Mouse (Mus musculus): ENCODE measurements at regions not wholly inside any gene's neighbourhood (a gene's known extent, or its start where the extent isn't known, plus 50 kb on each side); places are given as distances from the start of the nearest gene placed in this dataset.
A peak's percentile ranks its signal among the peaks of the same experiment; 100 is the strongest.

DNA sequence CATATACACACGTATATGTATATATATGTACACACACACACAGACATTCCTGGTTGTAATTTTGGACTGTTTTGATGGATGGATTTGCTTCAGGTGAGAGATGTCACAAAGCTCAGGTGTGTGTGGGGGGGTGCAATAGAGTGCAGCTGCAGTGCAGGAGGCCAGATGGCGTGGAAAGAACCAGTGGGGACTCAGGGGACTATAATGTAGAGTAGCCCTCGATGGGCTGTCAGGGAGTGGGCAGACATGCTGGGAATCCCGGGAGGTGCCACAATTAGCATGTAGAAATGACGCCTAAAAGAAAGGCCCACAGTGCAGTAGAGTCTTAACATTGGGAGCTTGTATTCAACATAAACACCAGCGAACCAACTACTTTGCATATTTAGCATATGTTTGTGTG, 763.5 kb upstream of the Car8 start:
- DNase-seq: no peak

GRCm38 (mm10) chr4:8998606-8999005, 759.8 kb upstream of the Car8 start:
- DNase-seq: no peak

DNA sequence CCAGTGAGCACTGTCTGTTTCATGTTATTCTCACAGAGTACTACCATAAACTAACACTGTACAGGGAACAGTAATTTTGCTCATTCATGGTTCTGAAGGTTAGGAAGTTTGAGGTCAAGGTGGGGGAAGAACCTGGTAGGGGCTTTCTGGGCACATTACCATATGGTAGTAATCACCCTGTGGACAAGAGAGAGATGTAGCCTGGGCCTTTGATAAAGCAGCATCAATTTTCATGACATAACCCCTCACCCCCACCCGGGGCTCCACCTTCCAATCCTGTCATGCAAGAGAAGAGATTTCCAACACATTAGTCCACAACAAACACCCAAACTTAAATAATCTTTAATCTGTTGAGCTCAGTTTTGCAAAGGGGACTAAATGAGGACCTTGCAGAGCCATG, 753.3 kb upstream of the Car8 start:
- no peak for DNase-seq

GRCm38 (mm10) chr4:8990551-8990950, 751.7 kb upstream of the Car8 start:
- DNase-seq: no peak

DNA sequence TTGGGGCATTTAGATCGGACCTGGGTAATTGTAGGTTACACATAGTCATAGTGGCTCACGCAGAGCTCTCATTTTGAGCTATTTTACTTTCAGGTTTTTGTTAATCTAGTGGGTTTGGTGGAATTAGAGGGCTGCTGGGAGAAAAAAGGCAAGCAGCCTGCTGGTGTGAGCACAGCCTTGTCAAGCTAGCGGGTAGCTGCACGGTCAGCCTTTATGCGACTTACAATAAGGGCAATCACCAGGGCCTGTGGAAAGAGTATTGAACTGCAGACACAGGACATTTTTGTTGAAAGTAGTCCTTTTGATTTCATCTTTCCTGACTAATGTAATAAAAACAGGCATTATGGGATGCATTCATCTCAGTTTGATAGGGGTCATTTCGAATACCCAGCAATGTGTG, 750.8 kb upstream of the Car8 start:
- no peak for DNase-seq

DNA sequence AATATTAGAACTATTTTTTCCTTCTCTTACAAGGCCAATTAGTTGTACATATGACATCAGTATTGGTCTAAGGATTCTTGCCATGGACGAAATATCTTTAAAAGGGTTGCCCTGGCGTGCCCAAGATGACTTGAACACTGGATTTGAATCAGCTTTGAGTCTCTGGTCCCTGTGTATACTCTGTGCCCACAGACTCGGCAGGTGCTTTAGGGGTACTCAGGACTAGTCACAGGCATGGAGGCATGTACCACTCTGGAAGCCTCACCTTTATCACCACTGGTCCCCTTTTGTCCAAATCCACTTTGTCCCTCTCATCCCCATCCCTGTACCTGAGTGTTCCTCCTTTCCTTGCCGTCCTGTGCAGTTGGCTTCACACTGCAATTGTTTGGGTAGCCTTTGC, 750.3 kb upstream of the Car8 start:
- no peak for DNase-seq

DNA sequence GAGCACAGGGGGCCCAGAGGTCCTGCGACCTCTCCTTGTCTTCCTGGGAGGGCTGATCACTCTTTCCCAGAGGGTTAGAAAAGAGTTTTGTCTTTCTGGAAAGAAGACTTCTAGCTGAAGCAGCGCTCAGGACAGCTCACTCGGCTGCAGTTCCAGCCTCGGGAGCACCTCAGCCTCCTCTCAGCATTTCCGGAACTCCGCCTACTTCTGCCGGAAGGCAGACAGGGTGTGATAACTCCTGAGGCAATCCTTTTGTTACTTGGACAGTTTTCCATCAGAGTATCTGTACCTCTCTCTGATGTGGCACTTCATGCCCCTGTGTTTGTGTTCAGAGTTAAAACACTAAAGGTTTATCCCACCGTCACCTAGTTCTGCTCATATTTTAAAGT, 749.5 kb upstream of the Car8 start:
- DNase-seq: no peak

GRCm38 (mm10) chr4:8987544-8988344, 748.9 kb upstream of the Car8 start:
- no peak for DNase-seq

- DNase-seq: no peak
Observed at GRCm38 (mm10) chr4:8986394-8987091, 747.7 kb upstream of the Car8 start.

DNA sequence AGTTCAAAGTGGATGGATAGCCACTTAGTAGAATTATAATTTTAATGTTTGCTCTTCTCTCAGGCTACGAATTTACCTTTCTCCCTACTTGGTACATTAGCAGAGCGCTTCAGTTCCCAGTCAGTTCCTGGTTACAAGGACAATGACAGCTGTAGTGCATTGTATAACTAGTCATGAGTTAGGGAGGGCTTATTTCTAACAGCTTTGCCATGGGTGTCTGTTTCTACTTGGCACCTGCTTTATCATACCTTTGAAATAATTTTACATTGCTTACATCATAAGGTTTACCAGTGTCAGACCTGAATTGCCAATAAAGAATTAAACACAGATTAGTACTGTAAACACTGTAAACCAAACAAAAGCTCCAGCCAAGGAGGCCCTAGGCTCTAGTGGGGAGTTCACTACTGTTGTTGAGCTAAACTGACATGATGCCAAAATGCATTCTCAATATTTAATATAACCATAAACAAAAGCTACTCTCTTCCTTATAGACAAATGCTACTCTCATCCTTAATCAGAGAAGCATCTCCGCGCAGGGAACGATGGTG, 745.3 kb upstream of the Car8 start:
- no peak for DNase-seq

DNA sequence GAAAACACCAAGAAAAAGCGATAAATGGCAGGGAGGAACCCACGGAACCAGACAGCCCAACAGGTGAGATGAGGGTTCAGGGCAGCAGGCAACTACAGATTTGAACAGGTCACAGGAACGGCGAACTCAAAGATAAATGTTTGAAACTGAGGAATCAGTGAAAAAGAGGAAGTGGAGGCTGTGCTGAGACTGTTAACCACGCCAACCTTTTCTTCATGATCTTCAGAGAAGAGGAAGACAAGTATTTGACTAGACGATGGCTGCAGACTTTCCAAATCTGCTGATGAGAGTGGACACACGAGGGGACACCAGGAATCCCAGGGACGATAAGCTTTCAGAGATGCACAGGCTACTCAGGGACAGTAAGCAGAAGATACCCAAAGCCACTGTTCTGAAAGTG, 740.1 kb upstream of the Car8 start:
- no peak for DNase-seq

DNA sequence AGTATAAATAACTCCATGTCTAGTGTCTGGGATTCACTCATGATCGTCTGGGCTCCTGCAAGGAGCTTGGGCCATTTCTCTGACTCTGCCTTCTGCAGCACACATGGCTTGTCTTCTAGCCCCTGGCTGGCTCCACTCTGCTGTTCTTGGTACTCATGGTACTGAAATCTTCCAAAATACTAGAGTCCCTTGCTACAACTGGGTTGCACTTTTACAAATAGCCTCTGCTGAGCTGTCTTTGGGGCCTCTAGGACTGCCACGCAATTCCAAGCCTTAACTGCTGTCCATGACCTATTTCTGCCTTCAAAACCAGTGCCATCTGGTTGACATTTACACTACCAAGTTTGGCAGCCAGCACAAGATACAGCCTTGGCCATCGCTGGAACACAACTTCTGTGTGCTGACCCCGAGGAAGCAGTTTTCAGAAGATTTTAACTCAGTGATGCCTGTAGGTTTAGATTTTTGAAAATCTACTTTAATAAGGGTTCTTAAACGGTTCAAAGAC, 731.2 kb upstream of the Car8 start:
- DNase-seq: no peak

- no peak for DNase-seq
Observed at GRCm38 (mm10) chr4:8968741-8969140, 729.9 kb upstream of the Car8 start.

- no peak for DNase-seq
Observed at GRCm38 (mm10) chr4:8967986-8968385, 729.1 kb upstream of the Car8 start.

DNA sequence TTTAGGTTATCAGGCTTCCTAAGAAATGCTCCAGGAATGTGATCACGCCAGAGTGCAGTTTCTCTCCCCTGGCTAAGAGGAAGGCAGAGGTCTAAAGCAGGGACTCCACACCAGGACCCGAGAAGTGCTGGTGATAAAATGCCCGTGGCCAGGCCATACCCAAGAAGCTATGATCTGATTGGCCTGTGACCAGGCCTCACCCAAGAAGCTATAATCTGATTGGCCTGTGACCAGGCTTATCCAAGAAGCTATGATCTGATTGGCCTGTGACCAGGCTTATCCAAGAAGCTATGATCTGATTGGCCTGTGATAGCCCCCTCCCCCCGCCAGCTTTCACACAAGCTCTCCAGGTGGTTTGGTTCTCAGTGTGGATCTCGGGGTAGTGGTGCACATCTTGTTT, 726.7 kb upstream of the Car8 start:
- no peak for DNase-seq

DNA sequence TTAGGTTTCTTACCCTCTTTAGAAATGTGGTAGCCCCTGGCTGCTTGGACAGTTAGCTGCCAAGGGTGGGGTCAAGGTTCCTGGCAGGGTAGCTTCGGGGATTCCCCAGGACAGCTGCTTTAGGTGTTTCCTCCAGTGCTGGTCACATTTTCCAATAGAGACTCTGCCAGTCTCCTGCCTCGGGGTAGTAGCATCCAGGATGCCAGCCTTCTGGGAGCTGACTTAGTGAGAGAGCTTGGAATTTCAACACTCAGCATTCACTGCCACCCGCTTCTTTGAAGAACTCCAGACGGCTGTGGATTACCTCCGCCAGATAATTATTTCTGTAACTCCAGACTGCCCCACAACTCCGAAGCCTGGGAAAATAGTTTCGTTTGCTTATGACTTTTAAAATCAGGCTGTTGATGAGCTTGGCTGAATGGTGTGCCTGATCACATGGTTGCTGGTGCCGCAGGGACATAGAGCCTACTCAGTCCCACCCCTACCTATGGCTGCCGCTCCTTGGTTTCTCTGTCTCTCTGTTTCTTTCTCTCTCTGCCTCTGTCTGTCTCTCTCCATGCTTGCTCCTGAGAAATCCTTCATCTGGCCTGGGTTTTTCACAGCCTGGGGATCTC, 724.2 kb upstream of the Car8 start:
- DNase-seq: no peak

GRCm38 (mm10) chr4:8961851-8962250, 723.0 kb upstream of the Car8 start:
- no peak for DNase-seq

GRCm38 (mm10) chr4:8957771-8958170, 718.9 kb upstream of the Car8 start:
- no peak for DNase-seq

DNA sequence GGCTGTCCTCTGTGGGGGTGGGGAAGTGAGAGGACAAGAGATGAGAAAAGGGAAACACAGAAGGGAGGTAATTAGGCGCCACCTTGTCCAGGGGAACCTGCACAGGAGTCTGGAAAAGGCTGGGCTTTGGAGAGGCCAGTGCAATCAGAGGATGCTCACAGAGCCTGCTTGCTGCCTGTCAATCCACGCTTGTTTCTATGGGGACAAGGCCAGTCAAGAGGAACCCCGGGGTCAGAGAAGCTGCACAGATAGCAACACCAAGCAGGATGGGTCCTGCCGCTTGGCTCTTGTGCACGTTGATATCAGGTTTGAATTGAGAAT, 718.1 kb upstream of the Car8 start:
- DNase-seq: no peak

DNA sequence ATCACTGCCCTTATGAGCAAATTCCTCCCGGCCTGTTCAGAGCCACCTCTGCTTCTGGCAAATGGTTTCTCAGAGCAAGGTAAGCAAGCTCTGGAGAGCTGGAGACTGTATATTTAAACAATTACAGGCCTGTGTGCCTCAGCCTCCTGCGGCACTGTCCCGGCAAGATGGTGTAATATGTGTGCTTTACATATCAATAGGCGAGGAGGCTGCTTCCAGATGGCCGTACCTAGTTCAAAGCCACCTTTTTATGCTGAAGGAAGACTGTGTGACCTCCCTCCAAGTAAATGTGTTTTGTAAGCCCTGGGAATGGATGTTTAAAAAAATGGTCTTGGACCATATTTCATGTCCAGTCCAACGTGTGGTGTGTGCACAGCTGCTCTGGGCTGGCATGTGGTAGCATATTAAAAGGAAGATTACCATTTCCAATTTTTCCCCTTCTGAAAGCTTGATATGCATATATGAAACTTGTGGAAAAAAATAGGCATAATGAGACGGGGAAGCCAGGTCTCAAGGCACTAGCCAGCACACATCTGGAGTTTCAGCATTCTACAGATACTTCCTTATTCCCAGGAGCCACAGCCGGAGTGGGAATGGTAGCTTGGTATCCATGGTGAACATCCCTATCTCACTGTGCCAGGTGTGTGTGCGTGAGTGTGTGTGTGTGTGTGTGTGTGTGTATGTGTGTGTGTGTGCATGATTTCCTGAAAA, 717.6 kb upstream of the Car8 start:
- DNase-seq: no peak

DNA sequence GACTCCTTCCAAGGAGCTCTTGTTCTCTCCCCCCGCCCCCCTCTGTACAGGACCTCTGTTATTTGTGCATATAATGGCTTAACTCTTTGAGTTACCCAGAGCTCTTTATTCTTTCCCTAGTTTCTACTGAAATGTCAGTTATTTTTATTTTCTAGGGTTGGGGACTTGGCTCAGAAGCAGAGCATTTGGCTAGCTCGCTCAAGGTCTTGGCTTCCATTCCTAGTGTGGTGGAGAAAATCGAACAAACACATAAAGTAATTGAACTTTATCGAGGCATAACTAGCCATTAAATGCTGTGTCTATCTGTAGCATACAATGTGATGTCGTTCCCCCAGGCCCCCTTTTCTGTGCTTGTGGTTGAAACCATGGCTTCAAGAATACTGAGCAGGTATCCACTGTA, 716.5 kb upstream of the Car8 start:
- no peak for DNase-seq

GRCm38 (mm10) chr4:8954356-8954914, 715.6 kb upstream of the Car8 start:
- peak; percentile 14 for DNase-seq

- DNase-seq: peak; percentile 7
Observed at GRCm38 (mm10) chr4:8953181-8953580, 714.3 kb upstream of the Car8 start.

All from kidney, adult 11 months (tissue).